Mouse (Mus musculus) embryonic fibroblast, embryonic 13.5 days (primary cell): Measurements from ENCODE around the gene Cotl1.

Source experiments
- CTCF ChIP-seq: IDR thresholded peaks from 2 replicates; pipeline ENCODE4 v1.5.1; 2011; ENCODE audit warnings: mild to moderate bottlenecking, control low read depth, low read length, moderate library complexity, borderline replicate concordance; ENCODE audit not compliant: insufficient read depth
- POLR2A ChIP-seq: IDR thresholded peaks from 2 replicates; pipeline ENCODE4 v1.6.1; 2011; ENCODE audit warnings: low read depth, mild to moderate bottlenecking, control low read depth, low read length, moderate library complexity

- TF ChIP-seq CTCF (no peak), POLR2A (no peak)
Observed at GRCm38 (mm10) chr8:119801168-119801567, 39.2 kb downstream of the Cotl1 start.
